Mouse (Mus musculus): Measurements from ENCODE around the gene Map2k6. TPM values are rescaled to one million over a fixed set of nuclear protein-coding genes. Genes with fewer than 3 reads are reported as not detected.

Gene Map2k6
- polyA plus RNA-seq, 1 experiment, result 3.6 TPM

DNA sequence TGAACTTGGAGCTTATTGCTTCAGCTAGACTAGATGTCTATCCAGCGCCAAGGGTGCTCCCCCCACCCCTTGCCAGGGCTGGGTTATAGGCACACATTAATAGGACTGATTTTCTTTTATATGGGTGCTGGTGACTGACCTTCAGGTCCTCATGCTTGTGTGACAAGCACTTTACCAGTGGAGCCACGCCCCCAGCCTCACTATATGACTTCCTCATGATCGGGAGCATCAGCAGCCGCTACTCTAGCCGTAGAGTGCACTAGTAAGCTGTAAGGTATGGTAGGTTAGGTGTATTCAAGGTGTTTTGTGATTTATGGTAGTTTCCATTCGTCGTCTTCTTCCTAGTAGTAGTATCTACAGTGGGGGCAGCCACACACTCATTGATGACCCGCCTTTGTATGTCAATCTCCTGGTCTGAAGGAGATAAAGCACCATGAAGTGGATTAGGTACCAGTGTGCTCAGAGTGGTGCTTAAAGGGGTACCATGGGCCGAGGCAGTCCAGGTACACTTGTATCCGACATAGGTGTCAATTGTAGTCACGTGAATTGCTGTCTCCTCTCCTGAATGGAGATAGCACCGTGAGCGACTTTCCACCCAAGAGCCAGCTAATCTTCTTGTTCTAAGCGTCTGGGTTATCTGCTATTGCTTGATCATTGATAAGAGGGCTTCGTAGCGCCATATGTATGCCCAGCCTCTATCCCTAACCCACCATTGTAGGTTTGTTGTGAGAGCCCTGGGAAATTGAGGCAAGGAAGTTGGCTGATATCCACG is 62.8 kb downstream of the Map2k6 start:
- TF ChIP-seq CTCF (IDR thresholded peaks at IDR 0.05; ENCODE audit: low read depth, low read length), result no peak
- TF ChIP-seq POLR2A (IDR thresholded peaks at IDR 0.05; ENCODE audit: borderline replicate concordance, low read depth, low read length), result no peak
- Histone ChIP-seq H3K4me1 (ENCODE audit: control insufficient read depth, insufficient read depth, low read length) (peaks cover 11% of the 10 kb centered on the region), H3K27ac (ENCODE audit: insufficient read depth, low read depth, low read length) (no peak overlapping the region), H3K4me3 (ENCODE audit: insufficient read depth, low read length) (no peak overlapping the region)

DNA sequence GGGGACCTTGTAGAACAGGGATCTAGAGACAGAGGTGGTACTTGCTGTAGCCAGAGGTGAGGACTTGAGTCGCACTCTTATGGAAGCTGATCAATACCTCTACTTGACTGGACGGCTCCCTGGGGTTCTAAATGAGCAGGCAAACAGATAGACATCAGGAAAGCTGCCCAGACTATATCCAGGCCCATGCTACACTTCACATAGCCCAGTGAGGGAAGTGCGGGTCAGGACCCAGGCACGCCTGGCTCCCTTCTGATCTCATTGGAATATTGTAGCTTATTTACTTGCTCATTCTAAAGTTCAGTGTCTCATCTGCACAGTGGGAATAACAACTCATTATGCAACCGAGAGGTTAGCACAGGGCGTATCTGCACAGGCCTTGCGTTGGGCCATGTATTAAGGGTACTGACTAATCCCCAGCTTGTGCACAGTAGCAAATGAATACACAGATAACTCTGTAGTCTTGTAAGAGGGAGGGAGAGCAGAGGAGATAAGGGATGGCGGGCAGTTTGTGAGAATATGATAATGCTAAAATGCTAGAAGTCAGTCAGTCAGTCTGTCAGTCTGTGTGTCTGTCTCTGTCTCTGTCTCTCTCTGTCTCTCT is 64.2 kb downstream of the Map2k6 start:
- no peak for TF ChIP-seq POLR2A (IDR thresholded peaks at IDR 0.05; ENCODE audit: borderline replicate concordance, low read depth, low read length)
- TF ChIP-seq CTCF (IDR thresholded peaks at IDR 0.05; ENCODE audit: low read depth, low read length), result no peak
- H3K4me3 ChIP-seq (ENCODE audit: insufficient read depth, low read length), result no peak overlapping the region
- no peak overlapping the region for H3K27ac ChIP-seq (ENCODE audit: insufficient read depth, low read depth, low read length)
- H3K4me1 ChIP-seq (ENCODE audit: control insufficient read depth, insufficient read depth, low read length), result peaks cover 11% of the 10 kb centered on the region

DNA sequence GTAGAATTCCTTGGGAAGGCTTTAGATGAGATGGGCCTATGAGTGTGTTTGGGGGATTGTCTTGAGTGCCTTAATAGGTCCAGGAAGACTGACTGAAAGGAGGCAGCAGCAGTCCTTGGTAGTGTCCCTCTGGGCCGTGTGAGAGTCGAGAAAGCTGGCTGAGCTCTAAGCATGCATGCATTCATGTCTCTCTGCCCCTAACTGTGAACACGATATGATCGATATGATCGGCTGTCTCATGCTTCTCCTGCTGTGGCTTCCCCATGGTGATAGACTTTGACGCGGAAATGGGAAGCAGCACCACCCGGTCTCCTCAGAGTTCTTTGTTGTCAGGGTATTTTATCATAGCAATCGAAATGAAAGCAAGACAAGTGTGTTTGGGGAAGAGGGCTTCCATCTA is 64.9 kb downstream of the Map2k6 start:
- peak overlapping the region; percentile 3 for H3K4me3 ChIP-seq (ENCODE audit: insufficient read depth, low read length)
- H3K27ac ChIP-seq (ENCODE audit: insufficient read depth, low read depth, low read length), result 0 out of 2 replicates have a peak overlapping the region, but pooled peaks have one; percentile 4
- TF ChIP-seq CTCF (IDR thresholded peaks at IDR 0.05; ENCODE audit: low read depth, low read length), result no peak
- TF ChIP-seq POLR2A (IDR thresholded peaks at IDR 0.05; ENCODE audit: borderline replicate concordance, low read depth, low read length), result no peak
- H3K4me1 ChIP-seq (ENCODE audit: control insufficient read depth, insufficient read depth, low read length), result peaks cover 11% of the 10 kb centered on the region

DNA sequence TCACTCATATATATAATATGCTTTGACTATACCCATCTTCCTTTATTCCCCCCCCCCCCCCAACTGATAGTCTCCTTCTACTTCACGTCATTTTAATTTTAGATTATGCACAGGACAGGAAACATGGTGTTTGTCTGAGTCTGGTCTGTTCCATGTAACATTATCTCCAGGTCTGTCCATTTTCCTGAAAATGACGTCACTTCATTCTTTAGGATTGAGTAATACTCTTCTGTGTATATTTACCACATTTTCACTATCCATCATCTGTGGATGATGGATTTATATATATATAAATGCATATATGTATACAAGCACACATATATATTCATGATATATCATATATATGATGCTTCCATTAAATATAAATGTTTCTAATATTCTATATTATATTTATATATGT is 70.1 kb downstream of the Map2k6 start:
- TF ChIP-seq CTCF (IDR thresholded peaks at IDR 0.05; ENCODE audit: low read depth, low read length), result no peak
- peaks cover 10% of the 10 kb centered on the region for H3K4me1 ChIP-seq (ENCODE audit: control insufficient read depth, insufficient read depth, low read length)
- no peak overlapping the region for H3K4me3 ChIP-seq (ENCODE audit: insufficient read depth, low read length)
- no peak overlapping the region for H3K27ac ChIP-seq (ENCODE audit: insufficient read depth, low read depth, low read length)

DNA sequence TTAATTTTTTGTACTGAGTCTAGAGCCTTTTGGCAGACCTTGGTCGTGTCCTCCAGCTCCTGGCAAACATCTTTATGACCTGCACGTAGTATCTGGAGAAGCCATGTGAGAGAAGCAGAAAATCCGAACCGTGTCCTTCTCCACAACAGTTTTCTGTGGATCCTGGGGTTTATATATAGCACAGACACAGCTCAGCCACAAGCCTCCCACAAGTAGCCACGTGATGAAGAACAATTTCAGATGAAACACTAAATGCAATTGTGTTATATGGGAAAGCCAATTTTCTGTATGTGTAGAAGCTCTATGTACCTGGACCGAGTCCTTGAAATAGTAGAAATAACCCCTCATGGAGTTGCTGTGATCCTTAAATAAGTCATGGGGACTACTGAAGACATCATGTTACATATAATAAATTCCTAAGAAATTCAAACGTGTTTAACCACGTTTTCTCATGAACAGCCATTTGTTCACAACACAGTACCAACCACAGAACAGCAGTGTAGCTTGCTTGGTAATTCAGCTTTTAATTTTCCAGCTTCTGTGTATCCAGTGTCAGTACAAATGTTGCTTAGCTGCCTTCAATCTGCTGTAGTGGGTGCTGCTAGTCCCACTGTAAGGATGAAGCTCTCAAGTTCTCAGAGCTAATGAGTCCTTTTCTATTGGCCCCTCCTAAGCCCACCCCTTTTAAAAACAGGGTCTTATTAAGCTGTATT is 71.8 kb downstream of the Map2k6 start:
- Histone ChIP-seq H3K27ac (ENCODE audit: insufficient read depth, low read depth, low read length) (no peak overlapping the region), H3K4me3 (ENCODE audit: insufficient read depth, low read length) (no peak overlapping the region), H3K4me1 (ENCODE audit: control insufficient read depth, insufficient read depth, low read length) (peaks cover 4% of the 10 kb centered on the region)
- TF ChIP-seq CTCF (IDR thresholded peaks at IDR 0.05; ENCODE audit: low read depth, low read length), result no peak
- no peak for TF ChIP-seq POLR2A (IDR thresholded peaks at IDR 0.05; ENCODE audit: borderline replicate concordance, low read depth, low read length)

DNA sequence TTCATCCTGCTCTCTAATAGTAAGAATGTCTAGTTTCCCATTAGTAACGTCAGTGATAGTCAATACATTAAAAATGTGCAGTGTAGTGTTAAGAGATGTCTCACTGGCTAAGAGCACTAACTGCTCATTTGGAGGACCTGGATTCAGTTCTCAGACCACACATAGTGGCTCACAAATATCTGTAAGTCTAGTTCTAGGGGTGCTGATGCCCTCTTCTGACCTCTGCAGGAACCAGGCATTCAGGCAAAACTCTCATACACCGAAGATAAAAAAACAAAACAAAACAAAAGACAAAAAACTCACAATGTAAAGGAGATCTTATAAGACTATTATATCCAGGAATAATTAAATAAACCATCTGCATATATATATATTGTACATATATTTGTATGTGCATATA is 72.4 kb downstream of the Map2k6 start:
- TF ChIP-seq CTCF (IDR thresholded peaks at IDR 0.05; ENCODE audit: low read depth, low read length) (no peak), POLR2A (IDR thresholded peaks at IDR 0.05; ENCODE audit: borderline replicate concordance, low read depth, low read length) (no peak)
- no peak overlapping the region for H3K4me3 ChIP-seq (ENCODE audit: insufficient read depth, low read length)
- no peak overlapping the region for H3K27ac ChIP-seq (ENCODE audit: insufficient read depth, low read depth, low read length)
- H3K4me1 ChIP-seq (ENCODE audit: control insufficient read depth, insufficient read depth, low read length), result peaks cover 4% of the 10 kb centered on the region

DNA sequence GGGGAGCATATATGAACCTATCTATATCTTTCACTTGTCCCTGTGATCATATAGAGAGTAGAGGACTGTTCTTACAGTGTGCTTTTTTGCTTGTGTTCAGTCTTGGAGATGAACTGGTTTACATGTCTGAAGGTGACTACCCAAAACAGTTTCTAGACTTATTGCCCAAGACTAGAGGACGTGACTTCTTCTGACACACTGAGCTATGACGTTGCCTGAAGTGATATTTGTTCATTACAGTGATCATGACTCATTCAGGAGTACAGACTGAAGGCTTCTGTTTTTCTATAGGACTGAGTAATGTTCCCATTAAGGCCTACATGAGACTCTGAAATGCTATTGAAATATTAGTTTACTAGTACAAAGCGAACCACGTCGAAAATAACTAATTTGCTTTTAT is 73.2 kb downstream of the Map2k6 start:
- Histone ChIP-seq H3K4me3 (ENCODE audit: insufficient read depth, low read length) (no peak overlapping the region), H3K27ac (ENCODE audit: insufficient read depth, low read depth, low read length) (no peak overlapping the region; the same call in 1 of the 2 replicates), H3K4me1 (ENCODE audit: control insufficient read depth, insufficient read depth, low read length) (peaks cover 8% of the 10 kb centered on the region)
- TF ChIP-seq POLR2A (IDR thresholded peaks at IDR 0.05; ENCODE audit: borderline replicate concordance, low read depth, low read length) (no peak), CTCF (IDR thresholded peaks at IDR 0.05; ENCODE audit: low read depth, low read length) (no peak)

DNA sequence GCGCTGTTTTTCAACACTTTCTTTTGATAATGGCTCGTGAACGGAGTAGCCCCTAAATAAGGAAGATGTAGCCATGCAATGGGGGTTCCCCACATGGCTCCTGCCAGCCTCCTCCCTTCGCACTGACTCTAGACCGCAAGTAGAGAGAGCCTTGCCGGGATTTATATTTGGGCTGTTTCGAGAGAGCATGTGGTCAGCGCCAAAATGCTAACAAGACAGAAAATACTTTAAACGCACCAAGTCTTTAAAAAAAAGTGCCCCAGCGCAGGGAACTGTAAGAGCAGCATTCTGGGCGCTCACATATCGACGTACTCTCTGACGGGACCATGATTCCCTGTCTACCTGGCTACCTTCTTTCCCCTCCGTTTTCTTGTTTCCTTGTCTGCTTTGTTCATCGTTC is 74.6 kb downstream of the Map2k6 start:
- Histone ChIP-seq H3K27ac (ENCODE audit: insufficient read depth, low read depth, low read length) (no peak overlapping the region), H3K4me3 (ENCODE audit: insufficient read depth, low read length) (no peak overlapping the region), H3K4me1 (ENCODE audit: control insufficient read depth, insufficient read depth, low read length) (peaks cover 14% of the 10 kb centered on the region)
- no peak for TF ChIP-seq CTCF (IDR thresholded peaks at IDR 0.05; ENCODE audit: low read depth, low read length)
- TF ChIP-seq POLR2A (IDR thresholded peaks at IDR 0.05; ENCODE audit: borderline replicate concordance, low read depth, low read length), result no peak

DNA sequence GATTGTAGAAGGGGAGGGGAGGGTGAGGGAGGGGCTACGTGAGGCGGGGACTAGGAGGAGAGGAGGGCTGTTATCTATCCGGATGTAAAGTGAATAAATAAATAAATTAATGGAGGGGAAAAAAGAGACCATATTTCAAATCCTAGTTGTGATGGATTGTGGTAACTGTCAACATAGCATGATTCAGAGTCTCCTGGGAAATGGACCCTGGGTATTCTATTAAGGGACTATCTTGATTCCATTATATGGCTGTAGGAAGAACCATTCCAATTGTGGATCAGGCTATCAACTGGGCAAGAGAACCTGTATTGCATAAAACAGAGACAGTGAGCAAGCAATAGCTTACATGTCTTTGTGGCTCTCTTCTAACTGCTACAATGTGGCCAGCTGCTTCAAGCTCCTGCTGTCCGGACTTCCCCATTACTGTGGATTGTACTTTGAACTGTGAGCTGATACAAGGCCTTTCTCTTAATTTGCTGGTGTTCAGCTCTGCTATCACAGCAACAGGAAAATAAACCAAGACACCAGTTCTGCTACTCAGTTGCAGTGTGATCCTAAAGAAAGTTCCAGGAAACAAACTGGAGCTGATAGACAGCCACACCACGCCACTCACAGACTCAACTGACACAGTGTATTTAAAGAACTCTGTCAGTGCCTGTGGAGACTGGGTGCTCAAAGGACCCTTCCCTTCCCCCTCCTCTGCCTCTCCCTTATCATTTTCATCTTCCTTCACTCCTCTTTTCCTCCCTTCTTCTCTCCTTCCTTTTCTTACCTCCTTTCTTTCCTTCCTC is 77.6 kb downstream of the Map2k6 start:
- no peak for TF ChIP-seq CTCF (IDR thresholded peaks at IDR 0.05; ENCODE audit: low read depth, low read length)
- Histone ChIP-seq H3K27ac (ENCODE audit: insufficient read depth, low read depth, low read length) (no peak overlapping the region), H3K4me3 (ENCODE audit: insufficient read depth, low read length) (no peak overlapping the region), H3K4me1 (ENCODE audit: control insufficient read depth, insufficient read depth, low read length) (peaks cover 21% of the 10 kb centered on the region)

Data from bone marrow macrophage, adult 2 months (primary cell).